Mouse (Mus musculus) liver, embryonic 12.5 days (tissue): Measurements from ENCODE around the gene Rbm25. TPM values are rescaled to one million over a fixed set of nuclear protein-coding genes. Genes with fewer than 3 reads are reported as not detected.
A peak's percentile ranks its signal among the peaks of the same experiment; 100 is the strongest.
"Not testable (repeated sequence)": the region's sequence is repeated elsewhere in the genome, so short reads cannot be mapped to it uniquely, and the experiment has no call there.

Source experiments
- ATAC-seq: fragments of 200-750 bp; cut with Nextera tagmentation; 2 replicates; pipeline ENCODE4 v1.8.0; 2017; ENCODE audit warnings: moderate number of reproducible peaks, mild to moderate bottlenecking, moderate library complexity
- H3K27ac ChIP-seq: fragments of 300-500 bp; sonication (generic); 2 replicates; pipeline ENCODE4 v1.5.1; 2016; ENCODE audit warnings: mild to moderate bottlenecking
- H3K27me3 ChIP-seq: fragments of 300-500 bp; sonication (generic); replicated peaks from 2 replicates; pipeline ENCODE4 v1.6.1; 2016; ENCODE audit warnings: mild to moderate bottlenecking, moderate library complexity
- H3K36me3 ChIP-seq: fragments of 300-500 bp; sonication (generic); 2 replicates; pipeline ENCODE4 v1.6.1; 2016; ENCODE audit warnings: mild to moderate bottlenecking, moderate library complexity
- H3K4me1 ChIP-seq: fragments of 300-500 bp; sonication (generic); 2 replicates; pipeline ENCODE4 v1.6.1; 2016
- H3K4me2 ChIP-seq: fragments of 300-500 bp; sonication (generic); 2 replicates; pipeline ENCODE4 v1.6.1; 2016; ENCODE audit warnings: mild to moderate bottlenecking, moderate library complexity
- H3K4me3 ChIP-seq: fragments of 300-500 bp; sonication (generic); 2 replicates; pipeline ENCODE4 v1.5.1; 2016; ENCODE audit warnings: mild to moderate bottlenecking, moderate library complexity
- H3K9ac ChIP-seq: fragments of 300-500 bp; sonication (generic); 2 replicates; pipeline ENCODE4 v1.6.1; 2016; ENCODE audit warnings: mild to moderate bottlenecking, moderate library complexity
- H3K9me3 ChIP-seq: fragments of 300-500 bp; sonication (generic); replicated peaks from 2 replicates; pipeline ENCODE4 v1.6.1; 2016; ENCODE audit warnings: mild to moderate bottlenecking, moderate library complexity
- WGBS: fragments of 180-500 bp; shearing (Covaris S2); methylation state at CpG from one replicate; pipeline ENCODE4 v1.1.7; 2016; ENCODE audit not compliant: insufficient replicate concordance; 5-methylcytosine and 5-hydroxymethylcytosine counted together
- polyA plus RNA-seq: library from polyadenylated mRNA; unstranded; fragments of >200 nt; fragmentation: Nextera tagmentation; extraction: Ambion mirVana; gene quantifications from 2 replicates; pipeline ENCODE4 v1.2.1, GENCODE M21; 2016

Rbm25 gene
- 163 and 166 TPM in 2 replicates for polyA plus RNA-seq

- Histone ChIP-seq H3K36me3 (peaks cover 11% of the 10 kb centered on the region), H3K4me2 (peak within 1 kb of the TSS; percentile 74), H3K4me3 (peak within 1 kb of the TSS; percentile 98), H3K9ac (peak within 1 kb of the TSS; percentile 97), H3K27ac (peak within 1 kb of the TSS; percentile 93), H3K4me1 (peaks cover 21% of the 10 kb centered on the region)
- not testable (repeated sequence) for H3K27me3 ChIP-seq, ATAC-seq, H3K9me3 ChIP-seq
- no CpG with 5 or more reads among the region's 5 CpGs for WGBS
Observed at GRCm38 (mm10) chr12:83630936-83631335, at the start of gene Rbm25. Gene Rbm25 (plus strand): TSS chr12:83631236.

DNA sequence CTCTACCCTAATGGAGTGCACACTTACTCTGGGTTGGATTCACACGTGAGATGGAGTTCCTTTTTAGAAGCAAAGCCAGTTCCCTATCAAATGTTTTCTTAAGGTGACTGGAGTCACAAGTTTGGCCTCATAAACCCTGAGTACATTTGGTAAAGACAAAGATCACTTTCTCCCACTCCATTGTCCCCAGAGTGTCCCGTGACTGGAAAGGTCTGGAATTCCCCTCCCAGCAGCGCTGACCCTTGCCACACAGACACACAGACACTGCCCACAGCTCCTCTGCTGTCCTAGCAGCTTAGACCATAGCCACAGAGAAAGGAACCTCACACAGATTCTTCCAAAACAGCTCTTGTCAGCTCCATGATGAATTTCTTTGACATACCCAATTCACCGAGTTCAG lies 48.9 kb upstream of the Rbm25 start:
- Histone ChIP-seq H3K4me1 (peaks cover 43% of the 10 kb centered on the region), H3K9me3 (no peaks in the 10 kb centered on the region), H3K36me3 (peaks cover 24% of the 10 kb centered on the region), H3K27me3 (no peaks in the 10 kb centered on the region), H3K4me3 (no peak overlapping the region), H3K9ac (no peak overlapping the region), H3K27ac (peak overlapping the region; percentile 43; the same call in 1 of the 2 replicates), H3K4me2 (no peak overlapping the region)
- ATAC-seq: no peak
- WGBS: 69% methylated on average over 4 of the region's 4 CpGs

GRCm38 (mm10) chr12:83582747-83583146 lies 48.3 kb upstream of the Rbm25 start:
- no peak overlapping the region for H3K27ac ChIP-seq
- H3K4me1 ChIP-seq: peaks cover 36% of the 10 kb centered on the region
- WGBS: 80% methylated on average over 4 of the region's 4 CpGs
- no peaks in the 10 kb centered on the region for H3K9me3 ChIP-seq
- no peak overlapping the region for H3K4me3 ChIP-seq
- no peak for ATAC-seq
- H3K9ac ChIP-seq: no peak overlapping the region
- H3K36me3 ChIP-seq: peaks cover 26% of the 10 kb centered on the region
- H3K4me2 ChIP-seq: no peak overlapping the region
- no peaks in the 10 kb centered on the region for H3K27me3 ChIP-seq

DNA sequence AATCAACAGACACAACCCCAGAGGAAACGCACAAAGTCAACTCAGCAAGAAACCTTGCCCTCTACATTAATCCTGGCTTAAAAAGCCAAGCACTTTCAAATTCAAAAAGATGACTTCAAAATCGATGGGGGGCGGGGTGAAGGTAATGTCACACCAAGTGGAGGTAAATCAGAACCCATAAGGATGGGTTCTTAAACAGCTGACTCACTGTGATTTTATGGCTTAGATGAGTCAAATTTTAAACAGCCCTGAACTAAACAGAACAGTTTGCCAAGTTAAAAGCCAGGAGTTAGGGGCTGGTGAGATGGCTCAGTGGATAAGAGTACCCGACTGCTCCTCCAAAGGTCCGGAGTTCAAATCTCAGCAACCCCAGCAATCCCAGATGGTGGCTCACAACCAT lies 44.4 kb upstream of the Rbm25 start:
- 87% methylated on average over 5 of the region's 5 CpGs for WGBS
- Histone ChIP-seq H3K4me2 (no peak overlapping the region), H3K27ac (no peak overlapping the region), H3K27me3 (no peaks in the 10 kb centered on the region), H3K4me3 (no peak overlapping the region), H3K4me1 (peaks cover 6% of the 10 kb centered on the region), H3K9me3 (no peaks in the 10 kb centered on the region), H3K9ac (no peak overlapping the region), H3K36me3 (peaks cover 61% of the 10 kb centered on the region)
- ATAC-seq: no peak

DNA sequence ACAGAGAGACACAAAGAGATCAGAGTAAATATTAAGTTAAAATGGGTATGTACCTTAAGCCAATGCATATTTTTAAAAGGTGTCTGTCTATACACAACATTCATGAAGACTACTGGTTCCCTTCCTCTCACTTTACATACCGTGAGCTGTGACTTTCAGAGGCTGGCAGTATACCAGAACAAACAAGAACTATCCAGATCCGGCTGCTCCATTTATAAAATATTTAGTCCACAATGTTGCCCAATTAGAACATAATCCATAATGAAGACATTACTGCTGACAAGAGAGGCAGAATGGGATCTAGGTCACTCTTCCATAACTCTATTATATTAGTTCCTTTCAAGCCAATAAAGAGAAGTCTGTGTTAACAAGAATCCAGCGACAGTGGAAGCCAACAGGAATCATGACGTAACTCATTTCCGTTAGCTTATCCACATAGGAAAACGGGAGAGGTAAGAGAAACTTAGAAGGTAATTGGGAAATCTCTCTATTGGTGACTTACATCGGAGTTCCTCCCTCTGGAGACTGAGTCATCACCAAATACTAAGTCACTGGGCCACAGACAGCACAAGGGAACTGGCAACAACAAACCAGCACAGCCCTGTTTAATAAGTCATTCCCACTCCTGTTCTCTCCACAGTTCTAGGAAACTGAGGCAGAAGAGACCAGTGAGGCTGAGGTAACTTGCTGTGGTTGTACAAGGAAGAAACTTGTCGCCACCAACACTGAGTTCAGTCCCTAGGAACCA lies 39.1 kb upstream of the Rbm25 start:
- Histone ChIP-seq H3K4me1 (peaks cover 32% of the 10 kb centered on the region), H3K9me3 (no peaks in the 10 kb centered on the region), H3K4me3 (no peak overlapping the region), H3K36me3 (peaks cover 66% of the 10 kb centered on the region), H3K27ac (no peak overlapping the region), H3K9ac (no peak overlapping the region), H3K27me3 (no peaks in the 10 kb centered on the region), H3K4me2 (no peak overlapping the region)
- WGBS: 81% methylated on average over 8 of the region's 8 CpGs
- ATAC-seq: no peak

DNA sequence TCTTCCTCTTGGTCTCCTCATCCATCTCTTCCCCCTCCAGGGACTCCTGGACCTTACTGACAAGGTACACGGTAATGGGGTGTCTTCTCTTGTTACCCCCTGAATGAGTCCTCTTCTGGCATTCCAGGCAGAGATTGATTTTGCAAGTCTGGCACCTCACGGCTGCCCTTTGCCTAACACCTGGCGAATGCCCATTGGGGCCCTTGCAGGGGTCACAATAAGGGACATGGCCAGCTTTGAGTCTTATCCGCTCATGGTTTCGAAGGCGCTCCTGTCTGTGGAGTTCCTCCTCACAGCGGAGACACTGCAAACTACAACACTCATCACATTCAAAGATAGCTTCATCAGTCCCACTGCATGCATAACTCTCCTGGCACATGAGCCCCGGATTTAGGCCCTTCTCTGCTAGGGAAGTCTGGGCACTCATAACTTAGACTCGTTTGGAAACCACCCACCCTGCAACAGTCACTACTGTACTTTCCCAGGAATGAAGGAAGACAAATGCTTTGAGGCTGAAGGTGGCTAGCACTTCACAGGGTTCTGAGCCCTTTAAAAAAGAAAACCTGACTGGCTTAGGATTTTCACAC lies 36.5 kb upstream of the Rbm25 start:
- no peaks in the 10 kb centered on the region for H3K27me3 ChIP-seq
- no peak overlapping the region for H3K4me3 ChIP-seq
- WGBS: 82% methylated on average over 9 of the region's 9 CpGs
- no peak for ATAC-seq
- H3K27ac ChIP-seq: no peak overlapping the region
- peaks cover 40% of the 10 kb centered on the region for H3K36me3 ChIP-seq
- H3K4me2 ChIP-seq: no peak overlapping the region
- no peak overlapping the region for H3K9ac ChIP-seq
- no peaks in the 10 kb centered on the region for H3K9me3 ChIP-seq
- H3K4me1 ChIP-seq: peaks cover 32% of the 10 kb centered on the region

- no peak for ATAC-seq
- Histone ChIP-seq H3K36me3 (peaks cover 26% of the 10 kb centered on the region), H3K4me1 (peaks cover 29% of the 10 kb centered on the region), H3K4me3 (peak overlapping the region; percentile 88), H3K9ac (peak overlapping the region; percentile 95), H3K4me2 (peak overlapping the region; percentile 78), H3K27ac (peak overlapping the region; percentile 89), H3K27me3 (no peaks in the 10 kb centered on the region), H3K9me3 (no peaks in the 10 kb centered on the region)
- WGBS: 10% methylated on average over 19 of the region's 20 CpGs
Observed at GRCm38 (mm10) chr12:83596191-83596954, 34.7 kb upstream of the Rbm25 start.

GRCm38 (mm10) chr12:83597025-83597501 lies 34.0 kb upstream of the Rbm25 start, which contains the start of gene Zfyve1:
Gene Zfyve1 (minus strand): TSS chr12:83597222.
- Histone ChIP-seq H3K36me3 (peaks cover 21% of the 10 kb centered on the region), H3K9ac (peak within 1 kb of the TSS; percentile 95), H3K27me3 (no peaks in the 10 kb centered on the region), H3K4me2 (peak within 1 kb of the TSS; percentile 78), H3K9me3 (no peaks in the 10 kb centered on the region), H3K4me3 (peak within 1 kb of the TSS; percentile 88), H3K27ac (peak within 1 kb of the TSS; percentile 89), H3K4me1 (peaks cover 30% of the 10 kb centered on the region)
- WGBS: under 1% methylated on average over 28 of the region's 28 CpGs
- ATAC-seq: peak; percentile 99

GRCm38 (mm10) chr12:83597881-83598280 lies 33.2 kb upstream of the Rbm25 start:
- H3K9ac ChIP-seq: no peak overlapping the region
- H3K27ac ChIP-seq: no peak overlapping the region
- no peak for ATAC-seq
- no peak overlapping the region for H3K4me3 ChIP-seq
- no peaks in the 10 kb centered on the region for H3K27me3 ChIP-seq
- 74% methylated on average over 2 of the region's 2 CpGs for WGBS
- H3K36me3 ChIP-seq: peaks cover 21% of the 10 kb centered on the region
- no peaks in the 10 kb centered on the region for H3K9me3 ChIP-seq
- peaks cover 37% of the 10 kb centered on the region for H3K4me1 ChIP-seq
- peak overlapping the region; percentile 13; the same call in 1 of the 2 replicates for H3K4me2 ChIP-seq

DNA sequence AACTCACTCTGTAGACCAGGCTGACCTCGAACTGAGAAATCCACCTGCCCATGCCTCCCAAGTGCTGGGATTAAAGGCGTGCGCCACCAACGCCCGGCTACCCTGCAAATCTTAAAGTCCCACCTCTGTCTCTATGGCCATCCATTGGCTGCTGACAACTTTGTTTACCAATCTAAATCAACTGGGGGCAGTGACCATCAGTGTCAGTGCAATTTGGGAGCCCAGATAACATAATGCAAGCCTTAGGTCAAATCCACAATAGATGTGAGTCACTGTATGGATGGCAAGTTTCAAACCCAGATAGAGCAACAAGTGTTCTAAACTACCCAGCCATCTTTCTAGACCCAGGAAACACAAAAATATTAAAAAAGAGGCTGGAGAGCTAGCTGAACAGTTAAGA lies 28.8 kb upstream of the Rbm25 start:
- ATAC-seq: peak; percentile 59
- H3K36me3 ChIP-seq: no peaks in the 10 kb centered on the region
- no peak overlapping the region for H3K4me2 ChIP-seq
- H3K27ac ChIP-seq: no peak overlapping the region
- 59% methylated on average over 5 of the region's 5 CpGs for WGBS
- H3K9ac ChIP-seq: no peak overlapping the region
- no peak overlapping the region for H3K4me3 ChIP-seq
- peaks cover 20% of the 10 kb centered on the region for H3K4me1 ChIP-seq
- H3K9me3 ChIP-seq: no peaks in the 10 kb centered on the region
- no peaks in the 10 kb centered on the region for H3K27me3 ChIP-seq

DNA sequence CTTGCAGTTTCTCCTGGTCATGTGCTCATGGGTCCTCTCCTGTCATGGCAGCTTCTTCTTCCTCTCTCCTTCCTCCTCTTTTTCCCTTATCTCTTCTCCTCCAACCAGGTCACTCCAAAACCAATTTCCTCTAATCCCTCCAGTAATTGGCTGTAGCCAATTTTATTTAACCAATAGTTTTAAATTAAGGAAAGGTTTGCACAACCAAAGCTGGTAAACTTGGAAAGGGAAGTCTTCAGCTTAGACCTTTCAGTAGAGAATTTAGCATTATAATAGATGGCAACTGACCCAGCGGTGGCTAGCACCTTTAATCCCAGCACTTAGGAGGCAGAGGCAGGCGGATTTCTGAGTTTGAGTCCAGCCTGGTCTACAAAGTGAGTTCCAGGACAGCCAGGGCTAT lies 24.6 kb upstream of the Rbm25 start:
- not testable (repeated sequence) for H3K9ac ChIP-seq, ATAC-seq, H3K4me2 ChIP-seq, H3K27me3 ChIP-seq, H3K27ac ChIP-seq, H3K36me3 ChIP-seq, H3K4me3 ChIP-seq, H3K9me3 ChIP-seq
- 79% methylated on average over 2 of the region's 2 CpGs for WGBS
- H3K4me1 ChIP-seq: peaks cover 20% of the 10 kb centered on the region

GRCm38 (mm10) chr12:83617261-83617660 lies 13.8 kb upstream of the Rbm25 start:
- H3K27me3 ChIP-seq: peaks cover 5% of the 10 kb centered on the region
- no peaks in the 10 kb centered on the region for H3K9me3 ChIP-seq
- H3K4me2 ChIP-seq: no peak overlapping the region
- 83% methylated on average over 5 of the region's 5 CpGs for WGBS
- no peak overlapping the region for H3K4me3 ChIP-seq
- no peak overlapping the region for H3K9ac ChIP-seq
- H3K4me1 ChIP-seq: no peaks in the 10 kb centered on the region; the same call in 1 of the 2 replicates
- H3K27ac ChIP-seq: no peak overlapping the region
- no peaks in the 10 kb centered on the region for H3K36me3 ChIP-seq
- ATAC-seq: no peak
